Mouse (Mus musculus) hematopoietic stem cell, adult 5-6 weeks (primary cell): ENCODE results near the gene 1700092M07Rik. TPM values are rescaled to one million over a fixed set of nuclear protein-coding genes. Genes with fewer than 3 reads are reported as not detected.
A peak's percentile ranks its signal among the peaks of the same experiment; 100 is the strongest.

ENCODE experiments used
- ATAC-seq, 2 experiments: fragments of 125-278 bp in 1 of 2; replicated peaks in 1 of 2; 2 replicates each; pipeline ENCODE4 v1.8.0; 2016 to 2017; ENCODE audit warnings: inconsistent platforms in 2 of 2, mild to moderate bottlenecking in 2 of 2, moderate number of reproducible peaks in 2 of 2, low read depth in 1 of 2, moderate TSS enrichment in 1 of 2; ENCODE audit not compliant: low FRiP score in 2 of 2, poor library complexity in 2 of 2, severe bottlenecking in 2 of 2, insufficient read depth in 1 of 2, low TSS enrichment in 1 of 2
- total RNA-seq: library from RNA; stranded (forward); fragments of 172-1452, 232-1000 nt; gene quantifications from 2 replicates; pipeline ENCODE4 v1.2.3, GENCODE M21; 2017

The 1700092M07Rik gene
- total RNA-seq, 1 experiment from 2014 or later = not detected

GRCm38 (mm10) chr19:8734334-8734733, 6.2 kb upstream of the 1700092M07Rik start:
- ATAC-seq = no peak

DNA sequence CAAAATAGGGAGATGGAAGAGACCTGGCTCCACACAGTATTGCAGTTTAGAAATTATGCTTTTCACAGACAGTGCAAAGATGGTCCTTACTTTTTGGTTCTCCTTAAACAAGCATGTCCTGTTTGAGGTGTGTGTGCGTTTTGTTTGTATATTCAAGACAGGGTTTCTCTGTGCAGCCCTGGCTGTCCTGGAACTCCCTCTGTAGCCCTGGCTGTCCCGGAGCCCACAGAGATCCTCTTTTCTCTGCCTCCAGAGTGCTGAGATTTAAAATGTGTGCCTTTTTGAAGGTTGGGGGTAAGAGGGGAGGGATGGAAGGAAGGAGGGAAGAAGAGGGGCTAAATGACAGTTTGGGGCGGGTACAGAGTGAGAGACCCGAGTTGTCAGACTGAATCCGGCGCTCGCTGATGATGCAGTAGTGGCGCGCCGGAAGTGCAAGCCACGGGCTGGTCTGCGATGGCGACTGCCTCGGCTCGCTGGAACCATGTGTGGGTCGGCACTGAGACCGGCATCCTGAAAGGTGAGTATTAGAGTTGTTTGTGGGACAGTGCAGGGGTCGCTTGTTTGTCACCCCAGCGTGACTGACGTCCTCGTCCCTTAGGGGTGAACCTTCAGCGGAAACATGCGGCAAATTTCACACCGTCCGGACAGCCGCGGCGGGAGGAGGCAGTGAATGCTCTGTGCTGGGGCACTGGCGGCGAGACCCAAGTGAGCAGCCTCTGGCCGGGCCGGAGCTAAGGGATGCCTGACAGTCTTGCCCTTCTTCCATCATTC, 4.9 kb upstream of the 1700092M07Rik start, which contains the start of gene Wdr74:
Gene Wdr74, plus strand, starts transcription at position 439 of the 771 bp plus-strand sequence.
- ATAC-seq = peak; percentile 95 to 99

DNA sequence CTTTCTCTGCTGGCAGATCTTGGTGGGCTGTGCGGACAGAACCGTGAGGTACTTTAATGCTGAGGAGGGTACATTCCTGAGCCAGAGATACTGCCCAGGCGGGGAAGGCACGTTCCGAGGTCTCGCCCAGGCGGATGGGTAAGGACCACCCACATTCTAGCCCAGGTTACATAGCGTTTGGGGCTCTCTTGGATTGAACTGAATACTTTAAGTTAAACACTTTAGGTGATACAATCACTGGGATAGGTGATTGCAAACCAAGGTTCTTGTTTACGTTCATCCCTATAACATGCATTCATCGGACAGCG, 4.4 kb upstream of the 1700092M07Rik start:
- peak in 1 of 2 experiments; percentile 17; a peak in 1 of 4 replicates for ATAC-seq

GRCm38 (mm10) chr19:8738911-8739310, 1.6 kb upstream of the 1700092M07Rik start:
- no peak for ATAC-seq

GRCm38 (mm10) chr19:8739646-8740045, 872 bp upstream of the 1700092M07Rik start:
- ATAC-seq = no peak

DNA sequence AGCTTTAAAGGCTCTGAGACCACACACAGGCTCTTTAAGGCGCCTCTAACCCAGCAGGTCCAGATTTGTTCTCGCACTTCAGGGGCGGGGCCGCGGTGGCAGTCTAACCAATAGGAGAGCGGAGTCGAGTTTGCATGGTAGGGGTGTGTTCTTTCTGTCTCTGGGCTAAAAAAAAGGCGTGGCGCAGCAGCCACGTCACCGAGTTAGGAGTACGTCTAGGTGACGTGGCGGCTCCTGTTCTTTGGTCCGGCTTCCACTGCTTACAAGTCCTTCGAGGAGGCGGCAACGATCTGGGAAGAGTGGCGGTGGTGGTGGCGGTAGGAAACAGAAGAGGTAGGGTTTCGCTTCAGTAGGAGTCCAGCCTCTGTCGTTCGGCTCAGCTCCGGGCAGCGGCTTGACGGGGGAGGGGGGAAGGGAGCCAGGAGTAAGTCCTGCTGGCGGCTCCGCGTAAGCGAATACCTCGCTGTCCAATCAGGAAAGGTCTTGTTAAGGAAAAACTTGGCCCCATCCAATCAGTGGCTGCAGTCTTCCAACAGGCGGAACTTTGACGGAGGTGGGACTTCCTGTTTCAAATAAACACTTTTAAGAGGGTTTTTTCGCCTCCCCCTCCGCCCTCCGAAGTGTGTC, 838 bp downstream of the 1700092M07Rik start, which contains the start of gene Stx5a:
Gene Stx5a, plus strand, starts transcription at position 171 of the 627 bp plus-strand sequence.
- ATAC-seq = peak; percentile 96 to 97

- no peak for ATAC-seq
Measured at GRCm38 (mm10) chr19:8742176-8742575, 1.7 kb downstream of the 1700092M07Rik start.

DNA sequence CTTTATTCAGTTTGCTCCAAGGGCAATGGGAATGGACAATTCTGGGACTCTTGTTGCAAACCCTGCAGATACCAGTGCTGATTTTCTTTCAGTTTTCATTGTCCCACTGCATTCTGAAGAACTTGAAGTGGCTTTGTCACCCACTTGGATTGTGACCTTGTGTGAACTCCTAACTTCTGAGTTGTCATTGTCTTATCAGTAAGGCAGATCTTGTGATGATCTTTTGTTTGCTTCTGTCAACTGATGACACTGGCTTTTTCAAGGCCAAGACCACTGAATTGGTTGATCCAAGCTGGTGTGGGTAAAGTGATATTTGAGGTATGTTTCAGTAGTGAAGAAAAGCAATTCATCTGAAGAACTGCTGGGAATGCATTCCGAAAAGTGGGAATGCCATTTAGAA, 4.9 kb downstream of the 1700092M07Rik start:
- ATAC-seq = no peak

GRCm38 (mm10) chr19:8747368-8747767, 6.8 kb downstream of the 1700092M07Rik start:
- ATAC-seq = no peak

DNA sequence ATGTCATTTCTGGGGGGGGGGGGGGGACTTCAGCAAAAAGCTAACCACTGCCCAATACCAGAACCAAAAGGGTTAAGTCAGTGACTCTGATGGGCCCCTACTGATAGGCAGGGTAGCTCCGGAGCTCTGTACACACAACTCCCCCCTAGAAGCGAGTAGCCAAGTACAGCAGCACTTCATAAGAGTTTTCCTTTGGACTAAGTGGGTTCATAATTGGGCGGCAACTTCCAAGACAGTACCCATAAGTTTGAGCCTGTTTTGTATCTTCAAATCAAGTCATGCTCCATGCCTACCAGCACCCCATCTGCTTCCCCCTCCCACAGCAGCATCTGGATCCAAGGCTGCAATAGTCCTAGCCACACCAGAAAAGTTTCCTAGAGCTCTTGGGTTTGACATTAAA, 15.1 kb downstream of the 1700092M07Rik start:
- ATAC-seq = no peak

DNA sequence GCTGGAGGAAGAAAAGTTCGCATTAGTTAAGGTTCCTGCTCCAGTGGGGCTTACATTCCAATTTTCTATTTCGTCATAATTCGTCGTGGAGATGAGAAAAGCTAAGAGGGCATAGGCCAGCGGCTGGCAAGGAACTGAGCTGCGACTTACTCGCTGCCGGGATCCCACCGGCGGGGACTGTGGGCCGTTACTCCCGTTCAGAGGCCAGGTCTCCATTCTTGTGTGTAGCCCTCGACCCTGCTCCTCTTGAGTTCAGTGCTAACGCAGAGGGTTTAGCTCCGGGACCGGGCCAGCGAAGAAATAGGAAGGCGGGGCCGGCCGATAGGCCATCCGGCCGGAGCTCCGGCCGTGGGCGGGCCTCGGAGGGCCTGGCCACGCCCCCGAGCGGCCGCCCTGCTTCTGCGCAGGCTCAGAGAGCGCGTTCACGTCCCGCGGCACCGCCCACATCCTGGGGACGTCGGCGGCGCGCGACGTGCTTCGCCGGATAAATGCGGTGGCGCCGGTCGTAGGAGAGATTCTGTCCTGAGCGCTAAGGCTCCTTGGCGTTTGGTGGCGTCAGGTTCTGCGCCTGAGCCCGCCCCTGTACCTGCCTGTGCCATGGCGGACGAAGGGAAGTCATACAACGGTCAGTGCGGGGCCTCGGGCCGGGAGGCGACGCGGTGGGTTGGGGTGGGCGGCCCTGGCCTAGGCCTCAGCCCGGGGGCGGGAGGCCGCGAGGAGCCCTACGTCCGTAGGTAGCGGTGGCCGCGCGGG, 16.3 kb downstream of the 1700092M07Rik start, which contains the start of gene Nxf1:
Gene Nxf1, plus strand, starts transcription at position 439 of the 753 bp plus-strand sequence.
- peak; percentile 74 to 94 for ATAC-seq

DNA sequence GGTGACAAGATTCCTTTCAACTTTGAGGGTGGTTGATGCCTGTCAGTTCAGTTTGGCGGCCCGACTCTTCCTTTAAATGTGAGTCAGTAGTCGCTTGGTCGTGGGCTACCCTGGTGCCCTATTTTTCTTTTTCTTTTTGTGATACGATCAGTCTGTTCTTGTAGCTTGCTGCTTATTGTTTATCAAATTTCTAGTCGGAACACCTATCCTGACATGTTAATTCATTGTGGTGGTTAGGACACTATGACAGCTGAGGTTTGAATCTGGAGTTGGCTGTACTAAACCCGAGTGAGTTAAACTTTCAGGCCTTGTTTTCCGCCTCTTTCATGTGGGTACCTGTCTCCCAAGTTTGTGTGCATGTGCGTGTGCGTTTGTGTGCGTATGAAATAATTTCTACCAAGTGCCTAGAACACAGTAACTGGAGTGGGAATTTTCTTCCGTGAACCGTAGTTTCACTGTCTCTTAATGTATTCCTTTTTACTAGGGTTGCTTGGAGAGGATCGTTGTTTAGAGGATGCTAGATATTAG, 17.0 kb downstream of the 1700092M07Rik start:
- no peak for ATAC-seq

DNA sequence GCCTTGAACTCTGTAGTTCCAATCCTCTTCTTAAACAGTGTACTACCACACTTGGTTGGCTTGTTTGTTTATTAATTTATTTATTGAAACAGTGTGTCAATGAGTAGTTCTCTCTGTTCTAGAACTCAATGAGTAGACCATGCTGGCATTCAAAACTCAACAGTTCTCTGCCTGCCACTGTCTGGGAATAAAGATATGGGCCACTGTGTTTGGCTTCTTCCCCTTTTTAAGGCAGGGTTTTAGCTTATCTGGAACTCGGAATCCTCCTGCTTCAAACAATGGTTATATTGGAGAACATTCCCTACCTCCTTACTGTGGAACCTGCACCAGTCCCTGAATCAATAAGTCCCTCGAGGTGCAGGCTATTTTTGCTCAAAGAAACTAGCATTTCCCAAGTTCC, 18.4 kb downstream of the 1700092M07Rik start:
- ATAC-seq = no peak

DNA sequence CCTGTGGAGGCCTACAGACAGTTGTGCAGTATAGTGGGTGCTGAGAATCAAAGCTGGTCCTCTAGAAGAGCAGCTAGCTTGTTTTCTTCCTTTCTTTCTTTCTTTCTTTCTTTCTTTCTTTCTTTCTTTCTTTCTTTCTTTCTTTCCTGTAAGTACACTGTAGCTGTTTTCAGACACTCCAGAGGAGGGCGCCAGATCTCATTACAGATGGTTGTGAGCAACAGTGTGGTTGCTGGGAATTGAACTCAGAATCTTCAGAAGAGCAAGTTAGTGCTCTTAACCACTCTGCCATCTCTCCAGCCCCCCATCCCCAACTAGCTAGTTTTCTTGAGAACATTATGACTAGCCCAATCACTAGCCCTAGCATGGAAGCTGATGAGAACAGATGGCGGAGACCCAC, 20.2 kb downstream of the 1700092M07Rik start:
- no peak for ATAC-seq

DNA sequence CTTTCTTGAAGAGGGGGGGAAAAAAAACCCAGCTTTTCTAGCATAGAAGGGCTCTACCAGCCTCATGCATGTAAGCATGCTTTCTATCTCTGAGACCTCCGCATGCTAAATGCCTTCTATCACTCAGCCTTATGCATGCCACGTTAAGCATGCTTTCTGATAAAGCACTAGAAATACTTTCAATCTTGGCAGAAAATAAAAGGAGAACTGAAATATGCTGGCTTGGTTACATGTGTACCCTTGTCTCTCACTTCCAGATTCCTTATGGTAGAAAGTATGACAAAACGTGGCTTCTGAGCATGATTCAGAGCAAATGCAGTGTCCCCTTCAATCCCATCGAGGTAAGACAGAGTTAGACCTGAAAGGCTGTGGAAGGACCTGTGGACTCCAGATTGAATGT, 22.8 kb downstream of the 1700092M07Rik start:
- no peak for ATAC-seq

- ATAC-seq = no peak
Measured at GRCm38 (mm10) chr19:8765562-8765961, 25.0 kb downstream of the 1700092M07Rik start.

GRCm38 (mm10) chr19:8770567-8771270, 30.2 kb downstream of the 1700092M07Rik start, which contains the start of gene Tmem223:
Tmem223 (plus strand) TSS chr19:8770996.
- ATAC-seq = peak; percentile 55 to 70
